ENCODE assay signal across 8 mouse cellular contexts in genomic region chr1:167070306-167070705, GRCm38 (mm10).
DNase-seq lines count a peak whose midpoint lies in the region; ATAC-seq and TF ChIP-seq lines count a peak whose summit lies in the region.
"Had no signal": no experiment of that assay in that cellular context is flagged by ENCODE, and none has a peak within 500 bp of the region (broad histone marks: within the 10 kb centered on the region; RNA-seq: fewer than 3 reads in every experiment).

No protein-coding gene starts in this region.

- H3K36me3 ChIP-seq in midbrain, embryonic 10.5 days, result no peaks in the 10 kb centered on the region
- no peaks in the 10 kb centered on the region for H3K36me3 ChIP-seq in midbrain, postnatal 0 days (ENCODE audit: insufficient read depth, low read length)
- H3K36me3 ChIP-seq: forebrain, embryonic 12.5 days had no signal

- DNase-seq in midbrain, embryonic 10.5 days (ENCODE audit: low spot score), result no peak
- DNase-seq in midbrain, postnatal 0 days (ENCODE audit: low spot score), result no peak
- peak; percentile 60 to 62 for DNase-seq in cerebellum, adult 2 months
- DNase-seq in lung, adult 18-20 months, result peak; percentile 71 to 82
- peak; percentile 38 for DNase-seq in thymus, postnatal 25 days
- no peak for DNase-seq in kidney, postnatal 14 days
- no peak for DNase-seq in left cerebral cortex, postnatal 36 days (ENCODE audit: low spot score in 2 of 2)

- WGBS in midbrain, embryonic 10.5 days, result 83% methylated on average over 6 of the region's 6 CpGs
- 79% methylated on average over 6 of the region's 6 CpGs for whole genome bisulfite sequencing in midbrain, postnatal 0 days
- 27% methylated on average over 6 of the region's 6 CpGs for WGBS in cerebellum, adult 2 months

- intact Hi-C loops in left cerebral cortex, postnatal 36 days (cut with DNase I), result no loop called here

- no peak overlapping the region for H3K9ac ChIP-seq in midbrain, postnatal 0 days (replicated peaks; ENCODE audit: low read length, poor library complexity, severe bottlenecking)
- H3K9ac ChIP-seq: forebrain, embryonic 12.5 days had no signal

- no peak overlapping the region for H3K4me2 ChIP-seq in midbrain, postnatal 0 days (ENCODE audit: low read depth, low read length, poor library complexity, severe bottlenecking)
- H3K4me2 ChIP-seq: forebrain, embryonic 12.5 days had no signal

- TF ChIP-seq POLR2A in cerebellum, adult 2 months (IDR thresholded peaks at IDR 0.05; ENCODE audit: borderline replicate concordance, insufficient read depth, low read length), result no peak

- H3K27ac ChIP-seq in midbrain, embryonic 10.5 days (replicated peaks), result peak overlapping the region; percentile 28; the same call in 1 of the 2 replicates
- H3K27ac ChIP-seq in midbrain, postnatal 0 days (ENCODE audit: low read depth, low read length), result no peak overlapping the region
- H3K27ac ChIP-seq in cerebellum, adult 2 months (ENCODE audit: insufficient read depth, low read length), result peak overlapping the region; percentile 15
- H3K27ac ChIP-seq: forebrain, embryonic 12.5 days had no signal

- no peak for ATAC-seq in midbrain, postnatal 0 days (ENCODE audit: low FRiP score)

- TF ChIP-seq CTCF in midbrain, postnatal 0 days (IDR thresholded peaks at IDR 0.05), result no peak
- no peak for TF ChIP-seq CTCF in cerebellum, adult 2 months (IDR thresholded peaks at IDR 0.05; ENCODE audit: borderline replicate concordance, insufficient read depth, low read depth, low read length)

- no peak overlapping the region for H3K4me3 ChIP-seq in midbrain, embryonic 10.5 days
- H3K4me3 ChIP-seq in midbrain, postnatal 0 days (ENCODE audit: low read depth, low read length), result no peak overlapping the region
- H3K4me3 ChIP-seq in cerebellum, adult 2 months (replicated peaks; ENCODE audit: insufficient read depth, low read depth, low read length), result no peak overlapping the region
- H3K4me3 ChIP-seq: forebrain, embryonic 12.5 days had no signal

- H3K27me3 ChIP-seq in midbrain, embryonic 10.5 days (ENCODE audit: low read depth, poor library complexity, severe bottlenecking), result no peaks in the 10 kb centered on the region
- H3K27me3 ChIP-seq in midbrain, postnatal 0 days (ENCODE audit: insufficient read depth, low read length), result no peaks in the 10 kb centered on the region
- no peaks in the 10 kb centered on the region for H3K27me3 ChIP-seq in cerebellum, adult 2 months (ENCODE audit: control insufficient read depth, insufficient read depth, low read length)
- H3K27me3 ChIP-seq: forebrain, embryonic 12.5 days had no signal

- peaks cover 21% of the 10 kb centered on the region for H3K4me1 ChIP-seq in midbrain, embryonic 10.5 days
- no peaks in the 10 kb centered on the region for H3K4me1 ChIP-seq in midbrain, postnatal 0 days (ENCODE audit: insufficient read depth, low read length)
- H3K4me1 ChIP-seq in cerebellum, adult 2 months (ENCODE audit: control insufficient read depth, insufficient read depth, low read length), result peaks cover 61% of the 10 kb centered on the region

- H3K9me3 ChIP-seq in midbrain, embryonic 10.5 days (replicated peaks), result no peaks in the 10 kb centered on the region
- no peaks in the 10 kb centered on the region for H3K9me3 ChIP-seq in midbrain, postnatal 0 days (ENCODE audit: low read length)
- H3K9me3 ChIP-seq: forebrain, embryonic 12.5 days had no signal

Comparison
In these comparisons a context has a peak if more than half of its experiments do, and no peak if none do; other contexts are left out.
1. DNase-seq: peak in cerebellum, adult 2 months (2 of 2), lung, adult 18-20 months (2 of 2) and thymus, postnatal 25 days (single experiment); none in midbrain, embryonic 10.5 days (single experiment), midbrain, postnatal 0 days (single experiment), kidney, postnatal 14 days (single experiment) and left cerebral cortex, postnatal 36 days (0 of 2).